Mouse (Mus musculus) liver, adult 2 months (tissue): ENCODE measurements at regions not wholly inside any gene's neighbourhood (a gene's known extent, or its start where the extent isn't known, plus 50 kb on each side); places are given as distances from the start of the nearest gene placed in this dataset.
A peak's percentile ranks its signal among the peaks of the same experiment; 100 is the strongest.

Source experiments
- DNase-seq: peaks from one replicate; pipeline ENCODE4 v3.0.0-alpha.2; 2011; ENCODE audit warnings: low read depth, low spot score; ENCODE audit errors: extremely low read depth
- H3K27ac ChIP-seq: fragments of 200-500 bp; replicated peaks from 2 replicates; pipeline ENCODE4 v1.5.1; 2012; ENCODE audit warnings: low read depth, mild to moderate bottlenecking, control low read depth, inconsistent platforms, low read length; ENCODE audit not compliant: insufficient read depth
- H3K27me3 ChIP-seq: fragments of 200-500 bp; 2 replicates; pipeline ENCODE4 v1.6.1; 2012; ENCODE audit warnings: mild to moderate bottlenecking, moderate library complexity, low read length, inconsistent platforms; ENCODE audit not compliant: control insufficient read depth, insufficient read depth
- H3K36me3 ChIP-seq: fragments of 200-500 bp; 2 replicates; pipeline ENCODE4 v1.6.1; 2012; ENCODE audit warnings: low read length, inconsistent platforms; ENCODE audit not compliant: control insufficient read depth, insufficient read depth
- H3K4me1 ChIP-seq: fragments of 200-500 bp; 2 replicates; pipeline ENCODE4 v1.6.1; 2011; ENCODE audit warnings: low read length; ENCODE audit not compliant: control insufficient read depth, insufficient read depth
- H3K4me3 ChIP-seq: fragments of 200-500 bp; 2 replicates; pipeline ENCODE4 v1.5.1; 2011; ENCODE audit warnings: low read depth, mild to moderate bottlenecking, control low read depth, low read length, moderate library complexity; ENCODE audit not compliant: insufficient read depth
- H3K79me2 ChIP-seq: fragments of 200-500 bp; 2 replicates; pipeline ENCODE4 v1.6.1; 2012; ENCODE audit warnings: inconsistent platforms, mild to moderate bottlenecking, low read length, moderate library complexity; ENCODE audit not compliant: control insufficient read depth, insufficient read depth
- H3K9ac ChIP-seq: fragments of 200-500 bp; 2 replicates; pipeline ENCODE4 v1.6.1; 2012; ENCODE audit warnings: low read depth, mild to moderate bottlenecking, control low read depth, inconsistent platforms, low read length
- CTCF ChIP-seq: fragments of 200-500 bp; IDR thresholded peaks from 2 replicates; pipeline ENCODE4 v1.5.1; 2011; ENCODE audit warnings: low read depth, low read length, control low read depth
- POLR2A ChIP-seq: fragments of 200-500 bp; IDR thresholded peaks from 2 replicates; pipeline ENCODE4 v1.6.1; 2011; ENCODE audit warnings: low read length, control low read depth; ENCODE audit not compliant: insufficient read depth; ENCODE audit errors: extremely low read depth
- WGBS: fragments of 180-500 bp; shearing (Covaris S2); methylation state at CpG from one replicate; pipeline ENCODE4 v1.1.7; 2018; 5-methylcytosine and 5-hydroxymethylcytosine counted together

- Histone ChIP-seq H3K9ac (no peak overlapping the region), H3K36me3 (no peaks in the 10 kb centered on the region), H3K27me3 (no peaks in the 10 kb centered on the region), H3K79me2 (no peaks in the 10 kb centered on the region), H3K27ac (no peak overlapping the region), H3K4me1 (peaks cover 7% of the 10 kb centered on the region; the same call in 1 of the 2 replicates), H3K4me3 (no peak overlapping the region)
- no peak for DNase-seq
- TF ChIP-seq CTCF (no peak), POLR2A (no peak)
- WGBS, result 99% methylated on average over 6 of the region's 6 CpGs
Measured at GRCm38 (mm10) chr16:24262701-24263100, 130.6 kb upstream of the Lpp start.

- H3K27ac ChIP-seq, result peak overlapping the region; percentile 31
- TF ChIP-seq CTCF (no peak), POLR2A (no peak)
- WGBS, result 76% methylated on average over 3 of the region's 3 CpGs
- H3K27me3 ChIP-seq, result no peaks in the 10 kb centered on the region
- no peak overlapping the region for H3K4me3 ChIP-seq
- H3K9ac ChIP-seq, result no peak overlapping the region
- H3K4me1 ChIP-seq, result peaks cover 15% of the 10 kb centered on the region; the same call in 1 of the 2 replicates
- H3K79me2 ChIP-seq, result no peaks in the 10 kb centered on the region
- no peaks in the 10 kb centered on the region for H3K36me3 ChIP-seq
- DNase-seq, result no peak
Measured at GRCm38 (mm10) chr16:24259711-24260230, 133.5 kb upstream of the Lpp start.

- Histone ChIP-seq H3K4me1 (peaks cover 15% of the 10 kb centered on the region; the same call in 1 of the 2 replicates), H3K9ac (no peak overlapping the region), H3K27me3 (no peaks in the 10 kb centered on the region), H3K79me2 (no peaks in the 10 kb centered on the region), H3K4me3 (no peak overlapping the region), H3K27ac (no peak overlapping the region), H3K36me3 (no peaks in the 10 kb centered on the region)
- no peak for TF ChIP-seq POLR2A
- no peak for TF ChIP-seq CTCF
- WGBS, result 83% methylated on average over 1 of the region's 1 CpGs
- no peak for DNase-seq
Measured at GRCm38 (mm10) chr16:24258991-24259390, 134.3 kb upstream of the Lpp start.

- H3K27ac ChIP-seq, result peak overlapping the region; percentile 85
- 22% methylated on average over 10 of the region's 10 CpGs for WGBS
Measured at GRCm38 (mm10) chr16:24255037-24255436, 138.3 kb upstream of the Lpp start.

GRCm38 (mm10) chr16:24254590-24254989 lies 138.7 kb upstream of the Lpp start:
- Histone ChIP-seq H3K36me3 (no peaks in the 10 kb centered on the region), H3K79me2 (no peaks in the 10 kb centered on the region), H3K4me1 (peaks cover 8% of the 10 kb centered on the region; the same call in 1 of the 2 replicates), H3K9ac (peak overlapping the region; percentile 30), H3K4me3 (no peak overlapping the region), H3K27me3 (no peaks in the 10 kb centered on the region), H3K27ac (peak overlapping the region; percentile 85)
- DNase-seq, result peak; percentile 97
- TF ChIP-seq CTCF (no peak), POLR2A (no peak)

More at GRCm38 (mm10) chr16:24255037-24255436, 138.3 kb upstream of the Lpp start:
- no peak overlapping the region for H3K4me3 ChIP-seq
- no peaks in the 10 kb centered on the region for H3K27me3 ChIP-seq
- H3K4me1 ChIP-seq, result peaks cover 13% of the 10 kb centered on the region; the same call in 1 of the 2 replicates
- no peaks in the 10 kb centered on the region for H3K79me2 ChIP-seq
- H3K9ac ChIP-seq, result peak overlapping the region; percentile 30
- no peak for DNase-seq
- TF ChIP-seq CTCF (no peak), POLR2A (no peak)
- no peaks in the 10 kb centered on the region for H3K36me3 ChIP-seq

GRCm38 (mm10) chr16:24254143-24254542 lies 139.2 kb upstream of the Lpp start:
- Histone ChIP-seq H3K4me1 (peaks cover 9% of the 10 kb centered on the region; the same call in 1 of the 2 replicates), H3K79me2 (no peaks in the 10 kb centered on the region), H3K4me3 (no peak overlapping the region), H3K27me3 (no peaks in the 10 kb centered on the region), H3K36me3 (no peaks in the 10 kb centered on the region), H3K9ac (no peak overlapping the region), H3K27ac (peak overlapping the region; percentile 82; the same call in 1 of the 2 replicates)
- WGBS, result 28% methylated on average over 4 of the region's 4 CpGs
- TF ChIP-seq POLR2A (no peak), CTCF (no peak)
- peak; percentile 86 for DNase-seq
